Mouse (Mus musculus) embryonic facial prominence, embryonic 15.5 days (tissue): ENCODE results near the gene Mast3. TPM values are rescaled to one million over a fixed set of nuclear protein-coding genes. Genes with fewer than 3 reads are reported as not detected.
A peak's percentile ranks its signal among the peaks of the same experiment; 100 is the strongest.

ENCODE experiments used
- ATAC-seq: fragments of 200-750 bp; cut with Nextera tagmentation; 2 replicates; pipeline ENCODE4 v1.8.0; 2017; ENCODE audit warnings: low read depth, moderate TSS enrichment; ENCODE audit not compliant: insufficient number of reproducible peaks, low FRiP score, low TSS enrichment
- H3K27ac ChIP-seq: fragments of 300-500 bp; sonication (generic); replicated peaks from 2 replicates; pipeline ENCODE4 v1.5.1; 2015; ENCODE audit warnings: mild to moderate bottlenecking, inconsistent platforms
- H3K27me3 ChIP-seq: fragments of 300-500 bp; sonication (generic); 2 replicates; pipeline ENCODE4 v1.6.1; 2015; ENCODE audit warnings: inconsistent platforms
- H3K36me3 ChIP-seq: fragments of 300-500 bp; sonication (generic); 2 replicates; pipeline ENCODE4 v1.6.1; 2015; ENCODE audit warnings: mild to moderate bottlenecking, inconsistent platforms
- H3K4me1 ChIP-seq: fragments of 300-500 bp; sonication (generic); 2 replicates; pipeline ENCODE4 v1.6.1; 2015; ENCODE audit warnings: inconsistent platforms
- H3K4me2 ChIP-seq: fragments of 300-500 bp; sonication (generic); replicated peaks from 2 replicates; pipeline ENCODE4 v1.6.1; 2015; ENCODE audit warnings: mild to moderate bottlenecking, inconsistent platforms
- H3K4me3 ChIP-seq: fragments of 300-500 bp; sonication (generic); replicated peaks from 2 replicates; pipeline ENCODE4 v1.5.1; 2015; ENCODE audit warnings: mild to moderate bottlenecking, inconsistent platforms
- H3K9ac ChIP-seq: fragments of 300-500 bp; sonication (generic); 2 replicates; pipeline ENCODE4 v1.6.1; 2015; ENCODE audit warnings: inconsistent platforms
- H3K9me3 ChIP-seq: fragments of 300-500 bp; sonication (generic); replicated peaks from 2 replicates; pipeline ENCODE4 v1.6.1; 2016; ENCODE audit warnings: inconsistent platforms
- WGBS: fragments of 180-500 bp; shearing (Covaris S2); methylation state at CpG from one replicate; pipeline ENCODE4 v1.1.7; 2015; 5-methylcytosine and 5-hydroxymethylcytosine counted together
- polyA plus RNA-seq: library from polyadenylated mRNA; unstranded; fragments of >200 nt; fragmentation: Nextera tagmentation; extraction: Ambion mirVana; gene quantifications from 2 replicates; pipeline ENCODE4 v1.2.1, GENCODE M21; 2015

The Mast3 gene
- polyA plus RNA-seq, 1 experiment from 2014 or later, result 20.2 TPM

DNA sequence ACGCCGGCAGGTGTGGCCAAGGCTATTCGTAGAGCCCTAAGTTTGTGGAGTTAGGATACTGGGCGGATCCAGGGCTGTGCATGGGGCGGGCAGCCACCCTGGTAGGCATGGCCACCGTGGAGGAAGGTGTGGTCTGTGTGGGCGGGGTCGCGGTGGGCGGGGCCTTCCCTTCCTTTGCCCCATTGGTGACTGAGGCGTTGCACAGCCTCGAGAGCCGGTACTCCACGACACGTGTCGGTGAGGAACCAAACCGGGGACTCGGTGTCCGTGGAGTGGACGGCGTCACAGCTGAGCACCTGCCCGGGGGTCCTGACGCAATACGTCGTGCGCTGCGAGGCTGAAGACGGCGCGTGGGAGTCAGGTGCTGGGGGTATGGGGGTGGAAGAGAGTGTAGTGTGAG, 11.8 kb upstream of the Mast3 start:
- Histone ChIP-seq H3K4me3 (no peak overlapping the region; the same call in 1 of the 2 replicates), H3K36me3 (no peaks in the 10 kb centered on the region), H3K4me2 (peak overlapping the region; percentile 36; the same call in 1 of the 2 replicates), H3K27ac (no peak overlapping the region), H3K9ac (no peak overlapping the region), H3K4me1 (peaks cover 16% of the 10 kb centered on the region), H3K9me3 (peaks cover 3% of the 10 kb centered on the region), H3K27me3 (peaks cover 23% of the 10 kb centered on the region)
- no peak for ATAC-seq
- WGBS, result 8% methylated on average over 30 of the region's 30 CpGs

DNA sequence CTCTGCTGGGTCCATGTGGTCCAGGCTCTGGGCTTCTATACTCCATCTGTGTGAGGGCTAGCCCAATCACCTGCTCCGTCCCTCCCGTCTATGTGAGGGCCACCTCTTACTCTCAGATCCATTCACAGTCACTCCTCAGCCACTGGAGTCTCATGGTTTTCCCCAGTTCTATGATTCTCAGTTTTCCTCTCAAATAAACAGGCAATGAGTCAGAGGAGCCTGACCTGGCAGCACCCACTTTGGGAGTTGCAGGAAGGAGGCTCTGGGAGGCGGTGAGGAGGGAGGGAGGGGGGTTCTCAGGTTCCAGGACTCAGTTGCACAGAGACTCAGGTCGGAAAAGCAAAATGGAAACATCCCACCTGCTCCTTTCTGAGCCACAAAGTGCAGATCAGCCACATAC, 8.0 kb upstream of the Mast3 start:
- Histone ChIP-seq H3K9ac (no peak overlapping the region), H3K4me3 (no peak overlapping the region), H3K4me1 (peaks cover 6% of the 10 kb centered on the region), H3K9me3 (no peaks in the 10 kb centered on the region), H3K27me3 (peaks cover 16% of the 10 kb centered on the region), H3K4me2 (no peak overlapping the region), H3K27ac (no peak overlapping the region), H3K36me3 (no peaks in the 10 kb centered on the region)
- no peak for ATAC-seq
- 47% methylated on average over 4 of the region's 4 CpGs for WGBS

GRCm38 (mm10) chr8:70812055-70812454, 7.2 kb upstream of the Mast3 start:
- ATAC-seq, result no peak
- Histone ChIP-seq H3K4me2 (no peak overlapping the region), H3K36me3 (no peaks in the 10 kb centered on the region), H3K27ac (no peak overlapping the region), H3K4me3 (no peak overlapping the region), H3K9me3 (no peaks in the 10 kb centered on the region), H3K9ac (no peak overlapping the region), H3K4me1 (peaks cover 5% of the 10 kb centered on the region), H3K27me3 (peaks cover 14% of the 10 kb centered on the region)
- 35% methylated on average over 4 of the region's 4 CpGs for WGBS

DNA sequence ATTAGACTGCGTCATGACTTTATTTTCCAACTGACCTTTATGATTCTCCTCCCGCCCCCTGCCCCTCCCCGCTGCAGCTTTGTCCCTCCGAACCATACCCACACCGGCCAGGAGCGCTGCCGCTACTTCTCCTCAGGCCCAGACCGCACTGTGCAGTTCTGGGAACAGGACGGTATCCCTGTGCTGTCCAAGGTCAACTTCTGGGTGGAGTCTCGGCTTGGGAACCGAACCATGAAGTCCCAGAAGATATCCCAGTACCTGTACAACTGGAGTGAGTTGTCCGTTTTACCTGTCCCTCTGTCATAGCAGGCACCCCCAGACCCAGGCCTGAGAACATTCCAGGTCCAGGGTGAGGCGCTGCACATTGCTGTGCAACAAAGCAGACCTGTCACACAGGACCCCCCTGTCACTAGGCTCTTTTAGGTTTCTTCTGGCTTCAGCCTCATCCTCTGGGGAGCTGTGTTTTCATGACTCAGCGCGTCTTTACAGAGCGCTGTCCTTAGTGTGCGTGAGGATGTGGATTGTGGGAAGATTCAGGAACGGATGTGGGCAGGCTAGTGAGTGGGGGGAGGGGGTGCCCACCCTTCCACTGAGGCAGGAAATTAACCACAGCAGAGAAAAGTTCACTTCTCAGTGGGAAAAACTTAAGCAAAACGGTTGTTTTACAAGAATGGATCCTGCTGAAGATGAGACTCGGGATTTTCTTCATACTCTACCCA, 6.3 kb upstream of the Mast3 start:
- no peak overlapping the region for H3K27ac ChIP-seq
- H3K9me3 ChIP-seq, result no peaks in the 10 kb centered on the region
- WGBS, result 66% methylated on average over 20 of the region's 20 CpGs
- no peaks in the 10 kb centered on the region; the same call in 1 of the 2 replicates for H3K4me1 ChIP-seq
- no peak overlapping the region for H3K4me3 ChIP-seq
- no peak overlapping the region for H3K9ac ChIP-seq
- ATAC-seq, result no peak
- peaks cover 5% of the 10 kb centered on the region; the same call in 1 of the 2 replicates for H3K27me3 ChIP-seq
- H3K4me2 ChIP-seq, result no peak overlapping the region
- no peaks in the 10 kb centered on the region for H3K36me3 ChIP-seq

- H3K27me3 ChIP-seq, result 0 out of 2 replicates have a peak, but pooled peaks cover 5% of the 10 kb centered on the region
- peaks cover 6% of the 10 kb centered on the region for H3K4me1 ChIP-seq
- H3K4me2 ChIP-seq, result no peak overlapping the region
- H3K9ac ChIP-seq, result no peak overlapping the region
- no peak overlapping the region for H3K27ac ChIP-seq
- no peak for ATAC-seq
- no peaks in the 10 kb centered on the region for H3K36me3 ChIP-seq
- no peaks in the 10 kb centered on the region for H3K9me3 ChIP-seq
- no peak overlapping the region for H3K4me3 ChIP-seq
- WGBS, result 75% methylated on average over 8 of the region's 8 CpGs
Measured at GRCm38 (mm10) chr8:70808955-70809701, 4.3 kb upstream of the Mast3 start.

GRCm38 (mm10) chr8:70808239-70808638, 3.4 kb upstream of the Mast3 start, which contains the start of gene Il12rb1:
Il12rb1 (plus strand) TSS chr8:70808449.
- no peaks in the 10 kb centered on the region for H3K9me3 ChIP-seq
- peaks cover 13% of the 10 kb centered on the region; the same call in 1 of the 2 replicates for H3K27me3 ChIP-seq
- no peak within 1 kb of the TSS for H3K9ac ChIP-seq
- H3K27ac ChIP-seq, result no peak within 1 kb of the TSS
- no peak within 1 kb of the TSS for H3K4me3 ChIP-seq
- no peak for ATAC-seq
- H3K36me3 ChIP-seq, result no peaks in the 10 kb centered on the region
- H3K4me2 ChIP-seq, result no peak within 1 kb of the TSS
- 63% methylated on average over 5 of the region's 5 CpGs for WGBS
- peaks cover 14% of the 10 kb centered on the region for H3K4me1 ChIP-seq

- WGBS, result 31% methylated on average over 1 of the region's 1 CpGs
- H3K27me3 ChIP-seq, result peaks cover 15% of the 10 kb centered on the region
- H3K4me1 ChIP-seq, result peaks cover 14% of the 10 kb centered on the region
- no peaks in the 10 kb centered on the region for H3K9me3 ChIP-seq
- H3K36me3 ChIP-seq, result no peaks in the 10 kb centered on the region
- no peak overlapping the region for H3K9ac ChIP-seq
- H3K4me3 ChIP-seq, result no peak overlapping the region
- H3K4me2 ChIP-seq, result no peak overlapping the region
- H3K27ac ChIP-seq, result no peak overlapping the region
- no peak for ATAC-seq
Measured at GRCm38 (mm10) chr8:70807304-70807703, 2.5 kb upstream of the Mast3 start.

- Histone ChIP-seq H3K27me3 (peaks cover 21% of the 10 kb centered on the region), H3K9me3 (no peaks in the 10 kb centered on the region), H3K27ac (no peak overlapping the region), H3K4me3 (no peak overlapping the region), H3K9ac (no peak overlapping the region), H3K4me1 (peaks cover 14% of the 10 kb centered on the region), H3K4me2 (no peak overlapping the region), H3K36me3 (no peaks in the 10 kb centered on the region)
- WGBS, result 69% methylated on average over 4 of the region's 4 CpGs
- ATAC-seq, result no peak
Measured at GRCm38 (mm10) chr8:70806541-70806940, 1.7 kb upstream of the Mast3 start.

DNA sequence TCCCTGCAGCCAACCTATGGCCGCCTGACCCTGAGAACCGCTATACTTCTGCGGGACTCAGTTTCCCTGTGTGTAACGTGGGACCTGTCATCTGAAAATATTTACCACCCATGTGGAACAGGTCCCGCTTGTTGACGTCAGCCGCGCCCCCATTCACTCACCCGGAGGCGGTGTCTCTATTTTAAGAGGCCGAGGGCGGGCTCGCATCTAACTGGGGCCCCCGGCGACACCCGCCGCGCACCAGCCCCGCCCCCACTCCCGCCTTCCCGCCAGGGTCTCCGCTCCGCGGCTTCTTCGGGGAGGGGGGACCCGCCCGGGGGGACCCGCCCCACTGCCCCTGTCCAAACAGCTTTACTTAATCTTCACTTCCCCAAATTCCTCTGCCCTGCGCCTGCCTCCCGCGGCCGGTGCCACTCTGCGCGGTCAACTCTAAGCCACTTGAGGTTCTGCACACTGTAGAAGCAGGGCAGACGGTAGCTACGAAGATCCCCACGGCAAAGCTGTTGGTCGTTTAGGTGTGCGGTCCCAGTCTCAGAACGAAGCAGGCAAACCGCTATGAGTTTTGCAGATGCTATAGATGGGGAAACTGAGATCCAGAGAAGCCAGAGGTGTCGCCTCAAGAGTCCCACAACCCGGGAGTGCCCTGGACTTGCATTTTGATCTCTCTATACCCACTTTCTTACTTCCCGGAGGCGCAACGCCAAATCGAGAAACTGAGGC, 933 bp downstream of the Mast3 start:
- H3K36me3 ChIP-seq, result no peaks in the 10 kb centered on the region
- no peak overlapping the region for H3K27ac ChIP-seq
- ATAC-seq, result no peak
- peak overlapping the region; percentile 59 for H3K4me3 ChIP-seq
- 1% methylated on average over 44 of the region's 47 CpGs for WGBS
- H3K9me3 ChIP-seq, result no peaks in the 10 kb centered on the region
- peaks cover 41% of the 10 kb centered on the region for H3K27me3 ChIP-seq
- H3K4me1 ChIP-seq, result peaks cover 17% of the 10 kb centered on the region
- peak overlapping the region; percentile 92 for H3K4me2 ChIP-seq
- H3K9ac ChIP-seq, result 0 out of 2 replicates have a peak overlapping the region, but pooled peaks have one; percentile 28

- no peaks in the 10 kb centered on the region for H3K9me3 ChIP-seq
- 67% methylated on average over 11 of the region's 11 CpGs for WGBS
- no peak overlapping the region for H3K9ac ChIP-seq
- no peaks in the 10 kb centered on the region for H3K36me3 ChIP-seq
- no peak overlapping the region for H3K4me3 ChIP-seq
- peaks cover 50% of the 10 kb centered on the region for H3K27me3 ChIP-seq
- H3K27ac ChIP-seq, result no peak overlapping the region
- H3K4me2 ChIP-seq, result no peak overlapping the region
- peaks cover 22% of the 10 kb centered on the region for H3K4me1 ChIP-seq
- ATAC-seq, result no peak
Measured at GRCm38 (mm10) chr8:70802786-70803510, 1.9 kb downstream of the Mast3 start.
